Mouse (Mus musculus) C2C12 (cell line): ENCODE measurements around the gene Srxn1. TPM values are rescaled to one million over a fixed set of nuclear protein-coding genes. Genes with fewer than 3 reads are reported as not detected.

Experiments
- H3K27me3 ChIP-seq: one replicate; pipeline ENCODE4 v1.6.1; 2011; ENCODE audit not compliant: control insufficient read depth, insufficient read depth, insufficient read length
- H3K36me3 ChIP-seq: one replicate; pipeline ENCODE4 v1.6.1; 2011; ENCODE audit not compliant: control insufficient read depth, insufficient read depth
- H3K4me3 ChIP-seq: one replicate; pipeline ENCODE4 v1.5.1; 2011; ENCODE audit warnings: mild to moderate bottlenecking, control low read depth; ENCODE audit not compliant: poor library complexity, insufficient read depth, severe bottlenecking
- H3K79me2 ChIP-seq: one replicate; pipeline ENCODE4 v1.6.1; 2011; ENCODE audit not compliant: control insufficient read depth, insufficient read depth
- H3K79me3 ChIP-seq: one replicate; pipeline ENCODE4 v1.6.1; 2011; ENCODE audit warnings: low read depth, control low read depth
- H3ac ChIP-seq: one replicate; pipeline ENCODE3; 2011; ENCODE audit warnings: low read depth; ENCODE audit not compliant: control insufficient read depth, insufficient read length
- CEBPB ChIP-seq: IDR thresholded peaks from one replicate; pipeline ENCODE4 v1.6.1; 2011; ENCODE audit warnings: low read depth, mild to moderate bottlenecking, control low read depth, moderate library complexity
- CTCF ChIP-seq: IDR thresholded peaks from one replicate; pipeline ENCODE4 v1.5.1; 2011; ENCODE audit not compliant: control insufficient read depth, insufficient read depth, insufficient read length
- FOSL1 ChIP-seq: IDR thresholded peaks from one replicate; pipeline ENCODE4 v1.8.0; 2011; ENCODE audit warnings: mild to moderate bottlenecking, low read length; ENCODE audit not compliant: poor library complexity, insufficient read depth, severe bottlenecking
- MAX ChIP-seq: IDR thresholded peaks from one replicate; pipeline ENCODE4 v1.6.1; 2011; ENCODE audit warnings: mild to moderate bottlenecking, control low read depth
- MYOD1 ChIP-seq: IDR thresholded peaks from one replicate; pipeline ENCODE4 v1.6.1; 2011; ENCODE audit warnings: low read depth; ENCODE audit not compliant: control insufficient read depth, insufficient read length
- MYOG ChIP-seq: IDR thresholded peaks from one replicate; pipeline ENCODE4 v1.6.1; 2011; ENCODE audit not compliant: control insufficient read depth, insufficient read length; ENCODE audit errors: extremely low read depth
- USF1 ChIP-seq: IDR thresholded peaks from one replicate; pipeline ENCODE4 v1.6.1; 2011; ENCODE audit warnings: low read depth, mild to moderate bottlenecking, control low read depth, moderate library complexity
- polyA plus RNA-seq: library from polyadenylated mRNA; unstranded; fragments of >200 nt; fragmentation: generic; extraction: Trizol; gene quantifications from one replicate; pipeline ENCODE4 v1.2.1, GENCODE M21; 2012; ENCODE audit warnings: missing spikeins

Srxn1 gene
- polyA plus RNA-seq, 1 experiment, result 60.3 TPM

GRCm38 (mm10) chr2:152069434-152069786 lies 35.9 kb upstream of the Srxn1 start:
- Histone ChIP-seq H3K27me3 (peaks cover 38% of the 10 kb centered on the region), H3K36me3 (no peaks in the 10 kb centered on the region), H3K4me3 (no peak overlapping the region), H3K79me2 (no peaks in the 10 kb centered on the region), H3ac (no peak overlapping the region), H3K79me3 (no peaks in the 10 kb centered on the region)
- TF ChIP-seq USF1, result no peak
- TF ChIP-seq CEBPB, result no peak
- no peak for TF ChIP-seq FOSL1
- no peak for TF ChIP-seq MYOD1
- TF ChIP-seq MAX, result no peak
- no peak for TF ChIP-seq CTCF
- no peak for TF ChIP-seq MYOG

- H3ac ChIP-seq, result no peak overlapping the region
Observed at GRCm38 (mm10) chr2:152069941-152070340, 35.4 kb upstream of the Srxn1 start.

GRCm38 (mm10) chr2:152074521-152074920 lies 30.8 kb upstream of the Srxn1 start:
- TF ChIP-seq CEBPB (no peak), USF1 (no peak), MAX (no peak), FOSL1 (no peak), MYOG (no peak), MYOD1 (no peak), CTCF (no peak)
- Histone ChIP-seq H3K36me3 (no peaks in the 10 kb centered on the region), H3K79me2 (no peaks in the 10 kb centered on the region), H3K79me3 (no peaks in the 10 kb centered on the region), H3ac (no peak overlapping the region), H3K4me3 (no peak overlapping the region), H3K27me3 (peaks cover 38% of the 10 kb centered on the region)

More at GRCm38 (mm10) chr2:152069941-152070340, 35.4 kb upstream of the Srxn1 start:
- Histone ChIP-seq H3K79me3 (no peaks in the 10 kb centered on the region), H3K4me3 (no peak overlapping the region), H3K36me3 (no peaks in the 10 kb centered on the region), H3K79me2 (no peaks in the 10 kb centered on the region), H3K27me3 (peaks cover 37% of the 10 kb centered on the region)
- TF ChIP-seq FOSL1, result no peak

GRCm38 (mm10) chr2:152075294-152075889 lies 29.9 kb upstream of the Srxn1 start:
- H3K27me3 ChIP-seq, result peaks cover 37% of the 10 kb centered on the region

GRCm38 (mm10) chr2:152077337-152077736 lies 28.0 kb upstream of the Srxn1 start:
- TF ChIP-seq CTCF, result no peak
- TF ChIP-seq FOSL1, result no peak
- no peak for TF ChIP-seq CEBPB
- no peak for TF ChIP-seq MYOG
- no peak for TF ChIP-seq MYOD1
- no peak overlapping the region for H3ac ChIP-seq
- no peaks in the 10 kb centered on the region for H3K36me3 ChIP-seq
- H3K79me3 ChIP-seq, result no peaks in the 10 kb centered on the region
- H3K27me3 ChIP-seq, result peaks cover 47% of the 10 kb centered on the region
- no peaks in the 10 kb centered on the region for H3K79me2 ChIP-seq
- H3K4me3 ChIP-seq, result no peak overlapping the region

More at GRCm38 (mm10) chr2:152075294-152075889, 29.9 kb upstream of the Srxn1 start:
- no peaks in the 10 kb centered on the region for H3K79me2 ChIP-seq
- H3K4me3 ChIP-seq, result no peak overlapping the region
- TF ChIP-seq CEBPB (no peak), FOSL1 (no peak), MYOG (no peak), USF1 (no peak), MAX (no peak), MYOD1 (no peak), CTCF (no peak)
- no peaks in the 10 kb centered on the region for H3K36me3 ChIP-seq
- H3K79me3 ChIP-seq, result no peaks in the 10 kb centered on the region
- no peak overlapping the region for H3ac ChIP-seq

GRCm38 (mm10) chr2:152080685-152081541 lies 24.4 kb upstream of the Srxn1 start, which contains the start of gene Scrt2:
Scrt2 (plus strand) TSS chr2:152081529.
- no peaks in the 10 kb centered on the region for H3K79me2 ChIP-seq
- no peaks in the 10 kb centered on the region for H3K79me3 ChIP-seq
- H3K36me3 ChIP-seq, result no peaks in the 10 kb centered on the region
- H3ac ChIP-seq, result no peak within 1 kb of the TSS
- H3K4me3 ChIP-seq, result no peak within 1 kb of the TSS
- peaks cover 64% of the 10 kb centered on the region for H3K27me3 ChIP-seq
- no peak for TF ChIP-seq USF1
- TF ChIP-seq FOSL1, result no peak
- no peak for TF ChIP-seq CEBPB
- TF ChIP-seq MYOD1, result no peak
- no peak for TF ChIP-seq MYOG
- no peak for TF ChIP-seq CTCF
- TF ChIP-seq MAX, result no peak
